Mouse (Mus musculus): ENCODE data around the gene Zfp704.

- TF ChIP-seq CTCF (IDR thresholded peaks at IDR 0.05; ENCODE audit: extremely low read depth, insufficient read depth, insufficient read length, insufficient replicate concordance): no peak
- TF ChIP-seq POLR2A (IDR thresholded peaks at IDR 0.05; ENCODE audit: low read depth, low read length): no peak
Observed at GRCm38 (mm10) chr3:9605784-9606706, 3.8 kb downstream of the Zfp704 start.

Measured in spleen, adult 2 months (tissue).